Mouse (Mus musculus) cerebellum, adult 8-10 months (tissue): ENCODE data around the gene Hist2h3b.

ENCODE experiments used
- DNase-seq: peaks from one replicate; pipeline ENCODE4 v3.0.0; 2022

The Hist2h3b gene

GRCm38 (mm10) chr3:96300706-96301529, 32.5 kb downstream of the Hist2h3b start:
- DNase-seq: no peak

DNA sequence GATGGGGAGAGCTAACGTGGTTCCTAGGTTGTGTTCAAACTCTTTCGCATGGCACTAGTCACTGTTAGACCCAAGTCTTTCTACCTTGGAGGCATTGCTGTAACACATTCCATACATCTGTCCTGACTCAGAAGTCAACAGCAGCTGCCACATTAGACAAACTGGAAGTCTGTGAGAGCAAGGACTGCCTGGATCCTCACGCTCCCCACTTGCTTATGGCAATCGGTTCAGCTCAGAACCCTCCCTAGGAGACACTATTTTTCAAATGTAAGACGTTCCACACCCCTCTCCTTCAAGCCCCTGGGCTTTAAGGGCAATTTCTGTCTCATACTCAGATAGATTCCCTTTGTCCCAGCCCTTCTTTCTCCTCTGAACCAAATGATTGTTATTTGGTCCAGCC, 33.6 kb downstream of the Hist2h3b start:
- DNase-seq: no peak

GRCm38 (mm10) chr3:96306506-96306905, 38.1 kb downstream of the Hist2h3b start:
- no peak for DNase-seq

DNA sequence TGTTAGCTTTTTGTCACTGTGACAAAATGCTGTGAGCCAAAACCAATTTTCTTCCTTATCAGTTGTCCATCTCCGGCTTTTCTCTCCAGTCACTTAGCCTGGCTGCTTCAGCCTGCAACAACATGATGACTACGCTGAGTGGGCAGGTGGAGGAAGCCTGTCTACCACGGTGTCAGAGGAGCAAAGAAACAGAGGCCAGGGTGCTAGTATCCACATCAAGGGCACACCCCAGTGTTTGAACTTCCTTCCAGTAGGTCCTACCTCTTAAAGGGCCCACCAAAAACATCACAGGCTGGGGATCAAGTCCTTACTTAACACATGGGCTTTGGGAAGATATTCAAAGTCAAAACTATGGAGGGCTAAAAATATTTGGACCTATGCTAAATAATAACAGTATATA, 41.0 kb downstream of the Hist2h3b start:
- DNase-seq: no peak

- no peak for DNase-seq
These were observed 44.1 kb downstream of the Hist2h3b start for GRCm38 (mm10) chr3:96312341-96313098.
